Mouse (Mus musculus): ENCODE results near the gene Kcnc3.

- TF ChIP-seq MYOG (IDR thresholded peaks at IDR 0.05; ENCODE audit: control insufficient read depth, extremely low read depth, insufficient read length) = no peak
- no peak for TF ChIP-seq CTCF (IDR thresholded peaks at IDR 0.05; ENCODE audit: control insufficient read depth, insufficient read depth, insufficient read length)
- no peak for TF ChIP-seq MAX (IDR thresholded peaks at IDR 0.05)
- TF ChIP-seq USF1 (IDR thresholded peaks at IDR 0.05; ENCODE audit: low read depth) = no peak
- TF ChIP-seq MYOD1 (IDR thresholded peaks at IDR 0.05; ENCODE audit: control insufficient read depth, insufficient read length, low read depth) = no peak
Measured at GRCm38 (mm10) chr7:44615987-44616386, 25.5 kb downstream of the Kcnc3 start.

All from C2C12 (cell line).